Mouse (Mus musculus) embryo, embryonic 10 days (tissue): Measurements from ENCODE around the gene Slc29a4.

Experiments
- DNase-seq: peaks from one replicate; pipeline ENCODE4 v3.0.0-alpha.2; 2015; ENCODE audit warnings: low spot score

Gene Slc29a4

DNA sequence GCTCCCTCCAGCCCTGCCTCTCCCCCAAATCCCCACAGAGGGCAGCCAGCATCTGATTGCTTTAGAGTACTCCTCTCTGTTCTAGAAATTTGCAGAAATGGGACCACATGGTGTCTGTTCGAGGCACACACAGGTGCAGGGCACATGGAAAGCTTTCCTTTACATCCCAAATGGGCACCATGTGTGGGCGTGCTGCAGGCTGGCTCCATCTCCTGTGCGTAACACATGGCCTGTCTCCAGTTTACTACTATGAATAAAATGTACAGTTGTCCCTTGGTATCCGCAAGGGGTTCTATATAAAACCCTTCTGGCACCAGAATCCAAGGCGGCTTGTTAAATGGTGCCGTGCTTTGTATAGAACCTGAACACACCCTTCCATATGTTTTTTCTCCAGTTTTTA lies 4.6 kb downstream of the Slc29a4 start:
- DNase-seq: no peak

DNA sequence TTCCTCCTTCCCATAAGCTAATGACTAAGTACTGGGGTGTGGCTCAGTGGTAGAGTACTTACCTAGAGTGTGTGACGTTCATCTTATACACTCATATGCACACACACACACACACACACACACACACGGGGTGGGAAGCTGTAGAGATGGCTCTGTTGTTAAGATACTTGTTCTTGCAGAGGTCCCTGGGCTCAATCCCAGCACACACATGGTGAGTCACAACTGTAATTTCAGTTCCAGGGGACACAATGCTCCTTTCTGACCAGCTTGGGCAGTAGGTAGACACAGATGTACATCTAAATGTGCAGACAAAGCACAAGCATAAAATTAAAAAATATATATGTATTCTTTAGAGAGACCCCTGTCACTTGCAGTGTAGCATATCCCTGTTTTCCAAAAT lies 5.4 kb downstream of the Slc29a4 start:
- DNase-seq: no peak

DNA sequence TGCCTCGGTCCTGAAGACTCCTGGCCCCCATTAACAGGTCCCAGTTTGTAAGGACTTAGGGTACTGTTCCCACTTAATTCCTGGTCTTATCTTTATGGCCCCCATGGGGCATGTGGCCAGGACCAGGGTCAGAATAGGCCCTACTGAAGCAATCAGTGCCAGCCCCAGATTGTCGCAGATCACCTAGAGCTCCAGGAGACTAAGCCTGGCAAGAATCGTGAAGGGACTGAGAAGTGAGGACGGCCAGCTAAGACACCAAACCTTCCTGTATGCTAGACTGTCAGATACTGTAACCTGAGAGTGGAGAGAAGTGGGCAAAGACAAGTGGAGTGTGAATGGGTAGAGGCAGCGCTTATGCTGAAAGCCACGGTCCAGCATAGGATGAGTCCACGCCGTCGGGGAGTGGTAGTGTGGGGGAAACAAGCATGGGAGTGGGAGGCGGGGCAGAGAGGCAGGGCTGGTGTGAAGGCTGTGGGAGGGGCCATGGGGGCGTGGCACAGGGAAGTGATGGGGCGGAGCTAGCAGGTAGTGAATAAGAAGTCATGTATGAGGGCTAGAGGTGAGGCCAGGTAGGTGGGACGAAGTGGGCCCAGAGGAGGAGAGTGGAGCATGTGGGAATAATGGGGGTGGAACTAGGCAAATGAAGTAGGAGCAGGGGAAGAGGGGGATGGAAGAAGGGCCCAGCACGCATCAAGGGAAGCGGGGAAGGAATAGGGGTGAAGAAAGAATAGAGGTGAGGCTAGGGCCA lies 8.7 kb downstream of the Slc29a4 start:
- peak; percentile 30 for DNase-seq

DNA sequence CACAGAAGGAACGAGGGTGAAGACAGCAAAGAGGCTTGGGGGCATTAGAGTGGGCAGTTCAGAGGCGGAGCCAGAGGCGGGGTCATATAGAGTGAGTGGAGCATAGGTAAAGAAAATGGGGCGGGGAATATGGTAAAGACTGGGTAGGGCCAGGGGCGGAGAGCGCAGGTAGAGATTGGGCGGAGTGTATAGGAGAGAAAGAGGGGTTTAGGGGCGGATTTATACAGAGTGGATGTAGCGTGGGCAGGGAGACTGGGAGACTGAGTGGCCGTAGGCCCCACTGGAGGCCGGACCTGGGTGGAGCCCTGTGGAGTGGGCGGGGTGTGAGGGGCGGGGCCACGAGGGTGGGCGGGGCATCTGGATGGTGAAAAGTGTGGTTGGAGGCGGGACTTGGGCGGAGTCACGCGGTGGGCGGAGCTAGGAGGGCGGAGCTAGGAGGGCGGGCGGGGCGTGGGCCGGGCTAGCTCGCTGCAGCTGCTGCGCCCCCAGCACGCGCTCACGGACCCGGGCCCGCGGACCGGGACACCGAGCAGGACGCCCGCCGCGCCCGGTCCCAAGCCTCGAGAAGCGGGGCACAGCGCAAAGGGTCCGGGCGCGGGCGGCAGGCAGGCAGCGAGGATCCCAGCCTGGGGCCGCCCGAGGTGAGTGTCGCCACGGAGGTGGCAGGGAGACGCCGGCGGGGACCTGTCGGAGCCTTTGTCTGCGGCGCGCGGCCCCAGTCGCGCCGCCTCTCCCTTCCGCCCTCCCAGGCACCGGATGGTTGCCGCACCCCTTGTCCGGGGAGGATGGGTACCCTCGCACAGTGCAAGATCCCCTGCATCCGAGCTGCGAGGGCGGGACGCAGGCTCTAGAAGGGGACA lies 9.6 kb downstream of the Slc29a4 start:
- peak; percentile 80 for DNase-seq

DNA sequence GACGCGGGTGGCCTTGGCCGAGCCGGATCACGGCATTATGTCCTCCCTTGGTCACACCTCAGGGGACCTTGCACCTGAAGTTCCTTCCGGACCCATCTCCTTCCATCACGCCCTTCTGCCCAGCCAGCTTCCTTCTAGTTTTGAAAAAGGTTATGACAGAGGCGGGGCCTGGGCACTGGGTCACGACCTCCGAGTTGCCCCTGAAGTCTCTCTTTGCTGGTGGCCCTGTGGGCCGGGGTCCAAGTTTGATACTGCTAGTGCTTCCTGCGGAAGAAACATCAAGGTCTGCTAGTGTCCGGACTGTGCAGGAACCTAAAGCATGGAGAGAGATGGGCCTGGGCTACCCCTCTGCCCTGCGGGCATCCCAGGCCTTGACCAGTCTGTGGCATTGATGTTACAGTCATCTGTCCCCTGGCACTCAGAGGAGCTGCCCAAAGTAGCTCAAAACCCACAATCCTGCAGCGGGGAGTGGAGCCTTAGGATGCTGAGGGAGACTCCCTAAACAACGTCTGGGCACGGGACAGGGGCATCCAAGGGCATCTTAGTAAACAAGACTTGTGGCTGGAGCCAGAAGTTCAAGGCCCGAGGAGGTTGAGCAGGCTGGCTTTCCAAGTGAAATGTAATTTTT lies 10.3 kb downstream of the Slc29a4 start:
- DNase-seq: no peak

DNA sequence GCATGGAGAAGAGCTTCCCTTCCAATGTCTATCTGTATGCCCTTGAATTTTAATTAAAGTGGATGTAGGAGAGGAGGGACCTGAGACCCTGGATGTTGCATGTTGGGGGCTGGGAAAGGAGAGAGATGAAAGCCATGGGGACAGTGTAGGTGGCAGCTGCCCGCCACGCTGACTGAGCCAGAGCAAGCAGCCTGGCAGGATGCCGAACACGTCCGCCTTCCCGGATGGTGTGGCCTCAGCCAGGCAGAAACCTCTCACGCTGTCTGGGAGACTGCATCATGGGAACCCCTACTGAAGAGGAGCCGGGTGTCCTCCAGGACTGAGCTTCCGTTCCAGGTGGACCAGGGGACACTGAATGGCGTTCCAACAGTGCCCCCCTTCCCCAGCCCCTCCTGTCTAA lies 11.3 kb downstream of the Slc29a4 start:
- no peak for DNase-seq

DNA sequence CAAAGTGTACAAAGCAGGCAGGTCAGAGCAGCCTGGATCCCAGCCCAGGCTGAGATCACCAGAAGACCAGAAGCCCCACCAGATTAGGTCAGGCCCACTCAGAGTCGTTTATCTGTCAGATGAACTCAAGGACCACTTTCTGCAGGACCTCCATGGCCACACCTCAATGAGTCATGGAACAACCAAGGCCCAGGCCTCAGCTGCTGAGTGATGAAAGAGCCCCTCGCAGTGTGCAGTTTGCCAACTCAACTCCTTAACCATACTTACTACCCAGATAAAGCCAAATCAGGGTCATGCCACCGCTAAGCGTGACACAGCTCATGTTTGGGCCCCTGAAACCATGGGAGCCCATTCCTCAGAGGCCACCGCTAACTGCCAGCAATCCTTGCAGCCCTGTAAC lies 15.4 kb downstream of the Slc29a4 start:
- DNase-seq: no peak

DNA sequence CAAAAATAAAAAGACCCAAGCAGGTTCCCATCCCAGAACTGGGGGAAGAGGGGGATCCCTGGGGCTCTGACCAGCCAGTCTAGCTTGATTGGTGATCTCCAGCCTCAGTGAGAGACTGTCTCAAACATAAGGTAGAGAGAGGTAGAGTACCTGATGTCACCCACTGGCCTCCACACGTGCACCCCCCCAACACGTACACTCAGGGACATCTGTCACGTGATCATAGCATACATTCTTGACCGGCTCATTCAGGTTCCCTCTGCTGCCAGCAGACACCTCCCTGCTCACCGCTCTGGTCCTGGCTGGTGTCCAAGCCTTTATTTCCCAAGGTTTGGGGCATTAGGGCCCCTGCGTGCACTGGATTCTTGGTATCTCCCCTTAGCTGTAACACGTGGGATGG lies 17.1 kb downstream of the Slc29a4 start:
- no peak for DNase-seq

DNA sequence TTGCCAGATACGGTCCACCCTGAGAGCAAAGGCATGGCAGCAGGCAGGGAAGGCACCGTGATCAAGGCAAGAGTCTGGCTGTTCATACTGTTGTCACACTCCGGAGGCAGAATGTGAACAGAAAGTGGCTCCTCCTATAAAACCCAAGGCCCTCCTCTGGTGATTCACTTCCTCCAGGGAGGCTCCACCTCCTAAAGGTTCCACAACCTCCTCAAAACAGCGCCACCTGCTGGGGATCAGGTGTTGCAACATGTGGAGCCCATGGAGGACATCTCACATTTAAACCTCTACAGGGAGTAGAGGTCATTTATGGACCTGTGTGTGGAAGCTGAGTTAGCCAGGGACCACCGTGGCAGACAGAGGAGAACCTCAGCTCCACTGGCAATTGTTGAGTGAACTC lies 20.1 kb downstream of the Slc29a4 start:
- DNase-seq: no peak

DNA sequence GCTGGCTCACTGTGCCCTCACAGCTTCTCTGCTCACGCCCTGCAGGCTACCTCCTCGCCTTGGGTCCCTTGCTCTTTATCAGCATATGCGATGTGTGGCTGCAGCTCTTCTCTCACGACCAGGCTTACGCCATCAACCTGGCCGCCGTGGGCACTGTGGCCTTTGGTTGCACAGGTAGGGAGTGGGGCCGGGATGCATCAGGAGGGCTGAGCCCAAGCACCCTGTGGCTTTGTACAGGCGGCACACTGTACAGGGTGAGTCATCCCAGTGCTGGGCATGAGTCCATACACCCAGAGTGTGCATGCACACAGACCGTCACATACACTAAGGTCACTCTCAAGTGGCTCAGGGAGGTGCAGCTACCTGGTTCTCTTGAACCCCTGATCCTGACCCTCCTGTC lies 21.7 kb downstream of the Slc29a4 start:
- no peak for DNase-seq

DNA sequence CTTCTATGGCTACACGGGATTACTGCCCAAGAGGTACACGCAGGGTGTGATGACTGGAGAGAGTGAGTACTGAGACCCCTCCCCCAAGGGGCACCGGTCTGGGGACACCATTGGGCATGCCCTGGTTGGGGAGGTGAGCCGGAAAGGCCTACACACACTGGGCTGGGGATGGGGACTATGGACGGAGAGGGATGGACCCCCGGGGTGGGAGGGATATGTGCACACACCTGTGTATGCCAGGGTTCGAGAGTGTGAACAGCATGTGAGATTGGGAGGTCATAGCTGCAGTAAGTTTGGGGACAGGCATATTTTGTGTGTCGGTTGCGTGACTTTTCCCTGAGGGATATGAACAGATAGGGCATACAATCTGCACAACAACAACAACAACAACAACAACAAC lies 22.7 kb downstream of the Slc29a4 start:
- no peak for DNase-seq

DNA sequence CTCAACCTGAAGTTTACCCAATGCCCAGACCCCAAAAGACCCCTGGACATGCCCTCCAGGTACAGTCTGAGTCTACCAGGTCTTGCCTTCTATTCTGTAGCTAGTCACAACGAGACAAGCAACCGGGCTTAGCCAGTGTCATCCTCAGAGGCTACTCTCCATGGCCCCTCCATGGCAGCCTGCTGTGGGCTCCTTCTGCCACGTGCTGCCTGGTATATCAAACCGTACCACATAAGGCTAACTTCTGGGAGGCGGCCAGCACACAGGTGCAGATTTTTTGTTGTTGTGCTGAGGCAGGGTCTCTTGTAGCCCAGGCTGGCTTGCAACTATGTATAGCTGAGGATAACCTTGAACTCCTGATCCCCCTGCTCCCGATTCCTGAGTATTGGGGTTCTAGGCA lies 23.7 kb downstream of the Slc29a4 start:
- DNase-seq: no peak

DNA sequence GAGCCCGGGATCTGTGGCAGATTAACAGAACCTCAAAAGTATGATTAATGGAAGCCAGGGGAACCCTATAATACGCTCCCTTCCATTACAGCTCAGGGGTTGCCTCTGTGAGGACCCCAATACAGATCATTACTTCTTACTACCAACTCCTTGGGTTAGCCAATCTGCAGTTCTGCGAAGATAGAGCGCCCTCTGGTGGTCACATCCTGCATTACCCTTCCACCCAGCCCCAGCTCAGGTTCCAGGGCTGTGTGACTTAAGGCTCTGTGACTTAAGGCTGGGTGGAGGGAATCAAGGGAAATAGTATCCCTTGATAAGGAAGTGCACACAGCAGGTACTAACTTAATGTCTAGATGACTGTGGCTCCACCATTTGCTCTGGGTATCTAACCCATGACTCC lies 25.7 kb downstream of the Slc29a4 start:
- peak; percentile 78 for DNase-seq

DNA sequence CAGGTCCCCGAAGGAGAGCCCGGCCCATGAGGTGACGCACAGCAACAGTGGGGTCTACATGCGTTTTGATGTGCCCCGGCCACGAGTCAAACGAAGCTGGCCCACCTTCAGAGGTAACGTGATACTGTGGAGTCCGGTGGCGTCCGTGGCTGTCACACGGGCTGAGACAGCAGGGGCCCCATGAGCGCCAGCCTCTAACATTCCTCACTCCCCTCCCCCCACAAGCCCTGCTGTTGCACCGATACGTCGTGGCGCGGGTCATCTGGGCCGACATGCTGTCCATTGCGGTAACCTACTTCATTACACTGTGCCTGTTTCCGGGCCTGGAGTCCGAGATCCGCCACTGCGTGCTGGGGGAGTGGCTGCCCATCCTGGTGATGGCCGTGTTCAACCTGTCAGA lies 26.2 kb downstream of the Slc29a4 start:
- no peak for DNase-seq

DNA sequence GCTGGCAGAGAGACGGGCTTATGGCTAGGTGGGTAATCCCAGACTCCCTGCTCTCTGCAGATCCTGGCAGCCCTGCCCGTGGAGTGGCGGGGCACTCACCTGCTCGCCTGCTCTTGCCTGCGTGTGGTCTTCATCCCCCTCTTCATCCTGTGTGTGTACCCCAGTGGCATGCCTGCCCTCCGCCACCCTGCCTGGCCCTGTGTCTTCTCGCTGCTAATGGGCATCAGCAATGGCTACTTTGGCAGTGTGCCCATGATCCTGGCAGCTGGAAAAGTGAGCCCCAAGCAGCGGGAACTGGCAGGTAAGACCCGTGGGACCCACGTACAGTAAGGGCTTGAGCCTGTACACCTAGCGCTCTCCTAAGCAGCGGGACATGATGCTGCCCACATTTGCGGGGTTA lies 27.6 kb downstream of the Slc29a4 start:
- DNase-seq: no peak

DNA sequence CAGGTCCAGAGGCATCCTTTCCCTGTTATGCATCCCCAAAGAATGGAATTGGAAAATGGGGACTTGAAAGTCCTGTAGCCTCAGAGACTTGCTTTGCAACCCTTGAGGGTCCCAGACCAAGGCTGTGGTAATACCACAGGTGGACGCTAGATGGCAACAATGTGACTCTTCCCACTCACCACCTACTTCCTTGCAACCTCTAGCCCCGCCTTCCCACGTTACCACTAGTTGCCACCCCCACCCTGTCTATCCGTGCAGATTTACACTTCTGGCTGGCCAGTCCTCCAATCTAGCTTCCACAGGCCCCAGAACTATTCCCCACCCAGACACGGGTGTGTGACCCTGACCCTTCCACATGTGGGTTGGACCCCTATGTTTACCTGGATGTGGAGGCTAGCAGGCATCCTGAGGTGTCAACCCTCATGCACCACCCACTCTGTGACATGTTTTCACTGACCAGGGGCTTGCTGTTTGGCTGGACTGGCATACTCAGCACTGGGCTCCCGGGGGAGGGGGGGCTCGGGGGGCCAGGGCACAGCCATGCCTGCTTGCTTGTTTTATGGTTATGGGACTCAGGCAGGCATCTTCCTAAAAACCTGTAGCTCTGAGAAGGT lies 31.3 kb downstream of the Slc29a4 start:
- DNase-seq: peak; percentile 88

DNA sequence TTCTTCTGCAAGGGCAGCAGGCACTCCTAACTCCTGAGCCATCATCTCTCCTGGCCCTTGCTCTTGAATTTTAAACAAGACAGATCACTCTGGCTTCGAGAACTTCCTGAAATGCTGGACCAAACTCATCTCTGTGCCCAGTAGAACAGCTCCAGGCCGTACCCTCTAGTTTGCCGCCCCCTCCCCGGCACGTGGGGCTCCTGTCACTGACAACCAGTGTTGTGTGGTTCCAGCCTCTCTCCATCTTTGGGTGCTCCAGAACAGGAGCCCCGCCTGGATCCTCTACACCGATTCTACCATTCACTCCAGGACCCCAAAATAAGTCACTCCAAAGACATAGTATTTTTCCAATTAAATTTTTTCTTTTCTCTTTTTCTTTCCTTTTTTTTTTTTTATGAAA lies 32.0 kb downstream of the Slc29a4 start:
- DNase-seq: no peak

DNA sequence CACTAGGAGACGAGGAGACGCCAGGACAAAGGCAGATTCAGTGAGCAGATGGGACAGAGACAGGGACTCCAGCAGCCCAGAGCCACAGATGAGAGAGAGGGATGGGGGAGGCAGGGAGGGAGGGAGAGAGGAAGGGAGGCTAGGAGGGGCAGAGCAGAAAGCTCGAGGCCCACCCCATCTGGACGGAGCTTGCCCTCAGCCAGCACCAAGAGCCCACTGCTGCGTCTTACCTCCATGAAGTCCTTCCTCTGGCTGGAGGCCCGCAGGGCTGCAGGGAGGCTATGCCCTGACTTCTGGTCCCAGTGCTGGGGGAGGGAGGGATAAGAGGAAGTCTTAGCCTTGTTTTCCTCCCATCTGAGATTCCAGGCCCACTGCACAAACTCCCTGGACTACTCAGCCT lies 34.4 kb downstream of the Slc29a4 start:
- no peak for DNase-seq

DNA sequence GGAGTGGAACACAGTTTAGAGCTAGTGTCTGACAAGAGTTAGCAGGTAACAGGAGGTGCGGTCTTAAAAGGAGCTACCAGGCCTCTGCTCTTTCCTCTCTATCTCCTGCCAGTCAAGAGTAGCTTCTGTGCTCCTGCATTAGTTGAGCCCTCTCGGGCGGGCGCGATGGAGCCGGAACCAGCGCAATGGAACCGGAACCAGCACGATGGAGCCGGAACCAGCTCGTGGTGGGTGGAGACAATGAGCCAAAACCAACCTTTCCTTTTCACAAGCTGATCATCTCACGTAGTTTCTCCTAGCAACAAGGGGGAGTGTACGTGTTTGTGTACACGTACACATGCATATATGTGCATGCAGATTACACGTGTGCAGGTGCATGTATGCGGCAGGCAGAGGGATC lies 36.0 kb downstream of the Slc29a4 start:
- no peak for DNase-seq

DNA sequence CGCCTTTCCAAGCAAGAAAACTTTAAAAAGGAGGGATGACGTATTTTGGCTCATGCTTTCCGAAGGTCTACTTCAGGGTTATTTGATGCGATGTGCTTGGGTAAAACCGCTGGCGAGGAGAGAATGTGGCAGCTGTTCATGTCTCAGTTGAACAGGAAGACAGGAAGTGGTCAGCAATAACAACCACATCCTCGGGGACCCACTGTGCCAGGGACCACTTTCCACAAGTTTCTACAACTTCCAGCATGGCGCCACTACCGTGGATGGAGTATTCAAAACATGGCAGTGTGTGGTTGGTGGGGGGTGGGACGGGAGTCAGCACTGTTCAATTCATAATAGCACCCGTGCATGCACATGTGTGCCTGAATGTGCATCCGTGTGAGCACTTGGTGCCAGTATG lies 38.0 kb downstream of the Slc29a4 start:
- no peak for DNase-seq

DNA sequence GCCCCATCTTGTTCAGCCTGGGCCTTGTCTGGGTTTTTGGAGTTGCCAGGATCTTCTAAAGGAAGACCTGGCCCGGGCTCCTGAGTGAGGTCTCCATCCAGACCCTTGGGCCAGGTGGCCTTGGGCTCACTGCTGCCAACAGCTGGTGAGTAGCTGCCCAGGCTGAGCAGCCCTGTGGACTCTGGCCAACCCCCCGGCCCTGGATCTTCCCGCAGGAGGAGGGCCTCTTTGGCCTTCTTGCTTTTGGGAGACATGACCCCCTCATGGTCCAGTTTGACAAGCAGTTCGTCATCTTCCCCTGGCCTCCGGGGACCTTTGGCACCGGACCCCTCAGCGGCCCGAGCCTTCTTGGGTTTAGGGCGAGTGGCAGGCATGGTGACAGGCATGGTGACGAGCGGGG lies 39.6 kb downstream of the Slc29a4 start:
- DNase-seq: no peak

DNA sequence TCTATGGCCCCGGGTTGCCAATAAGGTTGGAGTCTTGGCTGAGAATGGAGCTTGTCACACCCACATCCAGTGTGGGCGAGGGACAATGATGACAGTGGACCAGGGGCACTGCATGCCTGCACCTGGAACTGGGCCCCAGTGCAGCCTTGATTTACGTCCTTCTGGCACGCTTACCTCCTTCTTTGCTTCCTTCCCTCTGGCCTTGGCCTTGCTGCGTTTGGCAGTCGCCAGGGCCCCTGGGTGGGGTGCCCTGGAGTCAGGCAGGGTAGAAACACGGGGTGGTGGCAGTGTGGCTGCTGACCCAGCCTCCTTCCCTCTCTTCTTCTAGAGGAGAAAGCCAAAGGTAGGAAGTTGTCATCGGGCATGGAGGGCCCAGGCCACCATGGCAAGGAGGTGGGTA lies 47.6 kb downstream of the Slc29a4 start:
- DNase-seq: no peak
